Mouse (Mus musculus): ENCODE data around the gene Zfp974. TPM values are rescaled to one million over a fixed set of nuclear protein-coding genes. Genes with fewer than 3 reads are reported as not detected.
A peak's percentile ranks its signal among the peaks of the same experiment; 100 is the strongest.
"Not testable (repeated sequence)": the region's sequence is repeated elsewhere in the genome, so short reads cannot be mapped to it uniquely, and the experiment has no call there.

The Zfp974 gene
- total RNA-seq (2021), result 1 to 10 TPM; 3.3 to 3.8 TPM
- long read RNA-seq, experiment 1, partial matches to known transcripts, result 0 of 1 reads
- long read RNA-seq, experiment 1, other reads (novel, unspliced or antisense), result 1 of 1 reads
- long read RNA-seq, experiment 2, result 0 reads

DNA sequence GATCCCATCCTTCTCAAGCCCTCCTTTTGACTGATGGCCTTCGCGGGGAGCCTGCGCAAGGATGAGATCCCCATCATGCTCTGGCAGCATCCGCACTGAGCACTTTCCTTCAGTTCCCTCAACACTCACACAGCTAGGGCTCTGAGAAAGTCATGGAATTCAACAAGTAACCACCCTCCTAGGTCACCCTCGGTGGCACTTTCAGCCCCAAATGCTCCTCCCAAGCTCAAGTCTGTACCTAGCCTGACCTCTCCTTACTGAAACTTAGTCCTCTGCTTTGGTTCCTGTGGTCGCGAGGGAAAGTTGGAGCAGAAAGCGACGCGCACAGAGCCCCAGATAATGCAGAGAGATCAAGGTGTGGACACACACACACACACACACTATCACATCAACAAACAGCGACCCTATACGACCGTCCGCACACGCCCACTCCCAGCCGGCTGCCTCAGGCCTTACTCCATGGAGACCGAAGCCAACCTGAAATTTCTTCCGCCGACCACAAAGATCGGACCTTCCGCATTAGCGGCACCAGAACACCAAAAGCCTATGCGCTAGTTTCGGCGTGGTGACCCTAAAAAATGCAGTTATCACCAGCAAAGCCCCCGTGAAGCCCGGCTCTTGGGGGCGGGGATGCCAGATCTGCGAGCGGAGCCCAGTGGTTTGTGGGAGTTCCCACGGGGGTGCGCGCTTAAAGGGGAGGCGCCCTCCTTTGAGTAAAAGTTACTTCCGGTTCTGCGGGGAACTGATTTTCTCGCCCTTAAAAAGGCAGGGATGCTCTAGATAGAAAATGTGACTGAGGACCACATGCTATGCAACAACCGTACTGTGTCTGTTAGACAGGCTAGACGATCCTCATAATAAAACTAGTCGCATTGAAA, at the start of gene Zfp974:
Gene Zfp974 (minus strand): TSS at position 643 of the 878 bp plus-strand sequence.
- intact Hi-C loops (cut with DNase I; ENCODE audit: low total_unique reads), result no loop called here
- DNase-seq, result peak; percentile 66

- DNase-seq; intact Hi-C loops (cut with DNase I; ENCODE audit: low total_unique reads): not testable (repeated sequence)
Observed at GRCm38 (mm10) chr7:27949451-27949850, 20.2 kb upstream of the Zfp974 start.

- DNase-seq; intact Hi-C loops (cut with DNase I; ENCODE audit: low total_unique reads): not testable (repeated sequence)
Observed at GRCm38 (mm10) chr7:27941869-27942268, 12.6 kb upstream of the Zfp974 start.

GRCm38 (mm10) chr7:27933800-27934158, 4.5 kb upstream of the Zfp974 start:
- intact Hi-C loops (cut with DNase I; ENCODE audit: low total_unique reads); DNase-seq: not testable (repeated sequence)

DNA sequence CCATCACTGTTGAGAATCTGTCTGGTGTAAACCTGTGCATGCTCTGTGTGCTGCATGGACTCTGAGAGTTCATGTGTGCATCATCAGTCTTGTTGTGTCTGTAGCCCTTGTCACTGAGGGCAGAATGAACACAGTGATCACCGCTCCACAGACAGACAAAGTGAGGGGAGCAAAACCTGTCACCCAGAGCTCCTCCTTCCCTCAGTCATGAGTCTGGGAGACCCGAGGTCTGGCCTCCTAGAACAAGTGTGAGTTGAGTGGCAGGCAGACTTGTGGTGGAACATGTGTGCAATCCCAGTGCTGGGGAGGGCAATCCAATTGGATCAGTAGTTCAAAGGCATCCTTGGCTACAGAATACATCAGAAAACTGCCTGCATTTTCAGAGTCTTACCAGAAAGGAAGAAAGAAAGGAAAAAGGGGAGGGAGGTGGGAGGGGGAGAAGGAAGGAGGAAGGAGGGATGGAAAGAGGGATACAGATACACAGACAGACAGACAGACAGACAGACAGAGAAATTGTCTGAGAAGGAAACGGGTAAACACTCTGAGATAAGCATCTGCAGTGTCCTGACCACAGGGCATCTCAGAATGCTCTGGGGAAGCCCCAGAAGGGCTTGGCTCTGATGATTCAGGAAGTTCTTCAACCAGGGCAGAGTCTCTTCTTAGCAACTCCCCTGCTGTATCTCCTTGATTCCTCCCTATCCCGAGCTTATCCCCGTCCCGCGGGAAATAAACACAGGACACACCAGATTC, 4.0 kb upstream of the Zfp974 start:
- intact Hi-C loops (cut with DNase I; ENCODE audit: low total_unique reads), result no loop called here
- no peak for DNase-seq

DNA sequence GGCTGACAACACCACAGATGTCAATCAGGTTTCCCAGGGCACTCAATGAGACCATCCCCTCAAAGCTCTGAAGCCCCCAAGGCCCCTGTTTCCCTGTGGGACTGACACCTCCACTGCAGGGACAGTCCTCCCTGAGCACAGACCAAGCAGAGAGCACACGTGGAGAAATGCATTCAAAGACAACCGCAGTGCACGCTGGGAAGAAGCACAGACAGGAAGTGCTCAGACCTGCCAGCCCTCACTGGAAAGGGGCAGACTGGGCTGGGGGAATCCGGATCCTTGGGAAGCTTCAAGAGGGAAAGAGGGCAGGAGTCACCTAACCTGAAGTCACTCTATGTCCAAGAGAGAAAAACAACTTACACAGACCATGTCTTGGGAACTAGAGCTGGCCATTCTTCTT, 2.2 kb downstream of the Zfp974 start:
- DNase-seq; intact Hi-C loops (cut with DNase I; ENCODE audit: low total_unique reads): not testable (repeated sequence)

- DNase-seq; intact Hi-C loops (cut with DNase I; ENCODE audit: low total_unique reads): not testable (repeated sequence)
Observed at GRCm38 (mm10) chr7:27910952-27911351, 18.3 kb downstream of the Zfp974 start.

GRCm38 (mm10) chr7:27905061-27905848, 24.0 kb downstream of the Zfp974 start:
- intact Hi-C loops (cut with DNase I; ENCODE audit: low total_unique reads), result no loop called here
- DNase-seq, result no peak

- intact Hi-C loops (cut with DNase I; ENCODE audit: low total_unique reads), result no loop called here
Observed at GRCm38 (mm10) chr7:27900601-27901000, 28.7 kb downstream of the Zfp974 start.

GRCm38 (mm10) chr7:27881721-27882120, 47.5 kb downstream of the Zfp974 start:
- intact Hi-C loops (cut with DNase I; ENCODE audit: low total_unique reads), result no loop called here
- no peak for DNase-seq

More at GRCm38 (mm10) chr7:27900601-27901000, 28.7 kb downstream of the Zfp974 start:
- no peak for DNase-seq

DNA sequence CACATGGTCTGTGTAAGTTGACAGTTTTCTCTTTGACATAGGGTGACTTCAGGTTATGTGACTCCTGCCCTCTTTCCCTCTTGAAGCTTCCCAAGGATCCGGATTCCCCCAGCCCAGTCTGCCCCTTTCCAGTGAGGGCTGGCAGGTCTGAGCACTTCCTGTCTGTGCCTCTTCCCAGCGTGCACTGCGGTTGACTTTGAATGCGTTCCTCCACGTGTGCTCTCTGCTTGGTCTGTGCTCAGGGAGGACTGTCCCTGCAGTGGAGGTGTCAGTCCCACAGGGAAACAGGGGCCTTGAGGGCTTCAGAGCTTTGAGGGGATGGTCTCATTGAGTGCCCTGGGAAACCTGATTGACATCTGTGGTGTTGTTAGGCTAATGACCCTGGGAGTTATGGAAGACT, 66.7 kb downstream of the Zfp974 start:
- DNase-seq; intact Hi-C loops (cut with DNase I; ENCODE audit: low total_unique reads): not testable (repeated sequence)

- peak; percentile 79 for DNase-seq
- intact Hi-C loops (cut with DNase I; ENCODE audit: low total_unique reads), result no loop called here
Observed at GRCm38 (mm10) chr7:27860396-27861235, 68.6 kb downstream of the Zfp974 start.

GRCm38 (mm10) chr7:27859301-27860251, 69.7 kb downstream of the Zfp974 start:
- DNase-seq, result no peak
- intact Hi-C loops (cut with DNase I; ENCODE audit: low total_unique reads), result no loop called here

Other genes starting within 250 kb of the Zfp974 start
- gene Zfp607b, start 240.1 kb downstream of the Zfp974 start, total RNA-seq (2021), result 1 to 10 TPM in 1 of 2 experiments, under 1 TPM in 1; 0.84 to 1.2 TPM
- gene Zfp60, start 198.1 kb downstream of the Zfp974 start, total RNA-seq (2021), result 1 to 10 TPM; 5.6 to 6.2 TPM
- gene Zfp626, start 122.3 kb downstream of the Zfp974 start, total RNA-seq (2021), result 1 to 10 TPM; 3.0 TPM
- gene Zfp59, start 90.9 kb downstream of the Zfp974 start, total RNA-seq (2021), result 1 to 10 TPM; 1.5 to 1.8 TPM
- gene Zfp607a, start 71.9 kb downstream of the Zfp974 start, total RNA-seq (2021), result 1 to 10 TPM; 1.7 to 2.0 TPM
- gene Zfp780b, start 49.7 kb upstream of the Zfp974 start, total RNA-seq (2021), result 1 to 10 TPM; 5.8 to 6.1 TPM
- gene Zfp850, start 84.7 kb upstream of the Zfp974 start, total RNA-seq (2021), result under 1 TPM; 0.53 to 0.68 TPM
- 100 to 1,000 TPM; 104 to 107 TPM for gene Psmc4, start 120.6 kb upstream of the Zfp974 start, total RNA-seq (2021)
- under 1 TPM in 1 of 2 experiments, not detected in 1; 0.12 TPM for gene Fcgbp, start 141.8 kb upstream of the Zfp974 start, total RNA-seq (2021)
- not detected for gene 9530053A07Rik, start 200.0 kb upstream of the Zfp974 start, total RNA-seq (2021)
- 10 to 100 TPM; 23.7 to 31.0 TPM for gene Fbl, start 240.2 kb upstream of the Zfp974 start, total RNA-seq (2021)

Measured in gastrocnemius, postnatal 14 days (tissue).